Mouse (Mus musculus) lung, embryonic 14.5 days (tissue): Measurements from ENCODE around the gene Sspo. TPM values are rescaled to one million over a fixed set of nuclear protein-coding genes. Genes with fewer than 3 reads are reported as not detected.

Source experiments
- ATAC-seq: fragments of 200-750 bp; cut with Nextera tagmentation; 2 replicates; pipeline ENCODE4 v1.8.0; 2017; ENCODE audit warnings: mild to moderate bottlenecking, moderate TSS enrichment, moderate library complexity; ENCODE audit not compliant: insufficient read depth
- DNase-seq: peaks from one replicate; pipeline ENCODE4 v3.0.0-alpha.2; 2015
- H3K27ac ChIP-seq: fragments of 300-500 bp; sonication (generic); 2 replicates; pipeline ENCODE4 v1.5.1; 2014; ENCODE audit warnings: low read depth, mild to moderate bottlenecking, moderate library complexity
- H3K27me3 ChIP-seq: fragments of 300-500 bp; sonication (generic); 2 replicates; pipeline ENCODE4 v1.6.1; 2014; ENCODE audit warnings: low read length, control low read depth; ENCODE audit not compliant: insufficient read depth
- H3K36me3 ChIP-seq: fragments of 300-500 bp; sonication (generic); 2 replicates; pipeline ENCODE4 v1.6.1; 2014; ENCODE audit warnings: control low read depth; ENCODE audit not compliant: insufficient read depth
- H3K4me1 ChIP-seq: fragments of 300-500 bp; sonication (generic); 2 replicates; pipeline ENCODE4 v1.6.1; 2014; ENCODE audit warnings: antibody characterized with exemption, control low read depth; ENCODE audit not compliant: insufficient read depth
- H3K4me2 ChIP-seq: fragments of 300-500 bp; sonication (generic); 2 replicates; pipeline ENCODE4 v1.6.1; 2014; ENCODE audit warnings: mild to moderate bottlenecking
- H3K4me3 ChIP-seq: fragments of 300-500 bp; sonication (generic); 2 replicates; pipeline ENCODE4 v1.5.1; 2014; ENCODE audit warnings: low read depth, low read length
- H3K9ac ChIP-seq: fragments of 300-500 bp; sonication (generic); 2 replicates; pipeline ENCODE4 v1.6.1; 2014
- H3K9me3 ChIP-seq: fragments of 300-500 bp; sonication (generic); 2 replicates; pipeline ENCODE4 v1.6.1; 2016; ENCODE audit warnings: low read depth, low read length, control low read depth
- CTCF ChIP-seq: IDR thresholded peaks from 2 replicates; pipeline ENCODE4 v1.5.1; 2016; ENCODE audit warnings: antibody characterized with exemption, low read depth
- WGBS: fragments of 180-500 bp; shearing (Covaris S2); extraction: QIAGEN DNeasy Blood & Tissue Kit; methylation state at CpG from one replicate; pipeline ENCODE4 v1.1.7; 2014; 5-methylcytosine and 5-hydroxymethylcytosine counted together
- polyA plus RNA-seq: library from polyadenylated mRNA; unstranded; fragments of >200 nt; fragmentation: Nextera tagmentation; extraction: Ambion mirVana; gene quantifications from 2 replicates; pipeline ENCODE4 v1.2.1, GENCODE M21; 2014

The Sspo gene
- polyA plus RNA-seq, 1 experiment from 2014 or later, result 0.11 TPM

GRCm38 (mm10) chr6:48444310-48445180, 3.5 kb upstream of the Sspo start:
- no peaks in the 10 kb centered on the region for H3K9me3 ChIP-seq
- H3K36me3 ChIP-seq, result peaks cover 25% of the 10 kb centered on the region
- TF ChIP-seq CTCF, result no peak
- H3K4me2 ChIP-seq, result peak overlapping the region; percentile 86
- peak overlapping the region; percentile 87 for H3K9ac ChIP-seq
- H3K27me3 ChIP-seq, result no peaks in the 10 kb centered on the region
- peak overlapping the region; percentile 84 for H3K4me3 ChIP-seq
- ATAC-seq (peak; percentile 68), DNase-seq (peak; percentile 82)
- H3K4me1 ChIP-seq, result peaks cover 19% of the 10 kb centered on the region
- 3% methylated on average over 32 of the region's 34 CpGs for WGBS
- H3K27ac ChIP-seq, result peak overlapping the region; percentile 96

GRCm38 (mm10) chr6:48445181-48446101, 2.6 kb upstream of the Sspo start, which contains the start of gene Zfp467:
TSS of gene Zfp467 (minus strand) at chr6:48445825.
- ATAC-seq (peak; percentile 32; the same call in 1 of the 2 replicates), DNase-seq (peak; percentile 65)
- under 1% methylated on average over 65 of the region's 65 CpGs for WGBS
- peaks cover 21% of the 10 kb centered on the region for H3K36me3 ChIP-seq
- peak within 1 kb of the TSS; percentile 87 for H3K9ac ChIP-seq
- TF ChIP-seq CTCF, result no peak
- peaks cover 15% of the 10 kb centered on the region; the same call in 1 of the 2 replicates for H3K4me1 ChIP-seq
- H3K4me2 ChIP-seq, result peak within 1 kb of the TSS; percentile 86
- peak within 1 kb of the TSS; percentile 96 for H3K27ac ChIP-seq
- H3K4me3 ChIP-seq, result peak within 1 kb of the TSS; percentile 84
- no peaks in the 10 kb centered on the region for H3K27me3 ChIP-seq
- no peaks in the 10 kb centered on the region for H3K9me3 ChIP-seq

GRCm38 (mm10) chr6:48446256-48446655, 1.8 kb upstream of the Sspo start:
- H3K4me2 ChIP-seq, result peak overlapping the region; percentile 86
- no peak for TF ChIP-seq CTCF
- peaks cover 16% of the 10 kb centered on the region for H3K36me3 ChIP-seq
- no peaks in the 10 kb centered on the region for H3K27me3 ChIP-seq
- ATAC-seq (no peak), DNase-seq (no peak)
- peak overlapping the region; percentile 84 for H3K4me3 ChIP-seq
- WGBS, result 35% methylated on average over 3 of the region's 3 CpGs
- peak overlapping the region; percentile 87 for H3K9ac ChIP-seq
- no peaks in the 10 kb centered on the region for H3K9me3 ChIP-seq
- peaks cover 9% of the 10 kb centered on the region; the same call in 1 of the 2 replicates for H3K4me1 ChIP-seq
- peak overlapping the region; percentile 96 for H3K27ac ChIP-seq

- DNase-seq (peak; percentile 34), ATAC-seq (no peak)
- 70% methylated on average over 3 of the region's 3 CpGs for WGBS
- Histone ChIP-seq H3K27me3 (no peaks in the 10 kb centered on the region), H3K4me2 (no peak overlapping the region), H3K9me3 (no peaks in the 10 kb centered on the region), H3K4me1 (peaks cover 9% of the 10 kb centered on the region; the same call in 1 of the 2 replicates), H3K9ac (no peak overlapping the region), H3K27ac (no peak overlapping the region), H3K36me3 (peaks cover 9% of the 10 kb centered on the region), H3K4me3 (no peak overlapping the region)
- TF ChIP-seq CTCF, result no peak
These were observed 1.1 kb upstream of the Sspo start for GRCm38 (mm10) chr6:48446896-48447295.

GRCm38 (mm10) chr6:48448527-48448926, 498 bp downstream of the Sspo start:
- no peak overlapping the region for H3K27ac ChIP-seq

GRCm38 (mm10) chr6:48452151-48452550, 4.1 kb downstream of the Sspo start:
- H3K36me3 ChIP-seq, result no peaks in the 10 kb centered on the region
- no peak for TF ChIP-seq CTCF
- ATAC-seq (no peak), DNase-seq (no peak)
- no peaks in the 10 kb centered on the region for H3K27me3 ChIP-seq
- no peak overlapping the region for H3K9ac ChIP-seq
- WGBS, result 32% methylated on average over 1 of the region's 1 CpGs
- no peak overlapping the region for H3K4me3 ChIP-seq
- no peak overlapping the region for H3K27ac ChIP-seq
- no peaks in the 10 kb centered on the region for H3K9me3 ChIP-seq
- no peaks in the 10 kb centered on the region for H3K4me1 ChIP-seq
- no peak overlapping the region for H3K4me2 ChIP-seq

More at GRCm38 (mm10) chr6:48448527-48448926, 498 bp downstream of the Sspo start:
- ATAC-seq (no peak), DNase-seq (peak; percentile 37)
- Histone ChIP-seq H3K9ac (no peak overlapping the region), H3K4me1 (no peaks in the 10 kb centered on the region), H3K36me3 (no peaks in the 10 kb centered on the region), H3K9me3 (no peaks in the 10 kb centered on the region), H3K4me3 (no peak overlapping the region), H3K27me3 (no peaks in the 10 kb centered on the region), H3K4me2 (no peak overlapping the region)
- no peak for TF ChIP-seq CTCF
- 52% methylated on average over 7 of the region's 7 CpGs for WGBS

GRCm38 (mm10) chr6:48452771-48453170, 4.7 kb downstream of the Sspo start:
- ATAC-seq, result no peak
- WGBS, result 72% methylated on average over 3 of the region's 3 CpGs
- Histone ChIP-seq H3K27ac (no peak overlapping the region), H3K4me2 (no peak overlapping the region), H3K36me3 (no peaks in the 10 kb centered on the region), H3K27me3 (no peaks in the 10 kb centered on the region), H3K4me3 (no peak overlapping the region), H3K9me3 (no peaks in the 10 kb centered on the region), H3K9ac (no peak overlapping the region), H3K4me1 (no peaks in the 10 kb centered on the region)
- no peak for TF ChIP-seq CTCF
- no peak for DNase-seq
